Mouse (Mus musculus): ENCODE measurements around the gene Sec14l2. TPM values are rescaled to one million over a fixed set of nuclear protein-coding genes. Genes with fewer than 3 reads are reported as not detected.
"Not testable (repeated sequence)": the region's sequence is repeated elsewhere in the genome, so short reads cannot be mapped to it uniquely, and the experiment has no call there.

Gene Sec14l2
- total and polyA plus RNA-seq, 2 experiments from 2014 or later = 3.4 to 4.4 TPM

- TF ChIP-seq CTCF (IDR thresholded peaks at IDR 0.05; ENCODE audit: low read depth) = peak; percentile 61
Observed at GRCm38 (mm10) chr11:4133450-4133849, 10.2 kb upstream of the Sec14l2 start.

GRCm38 (mm10) chr11:4128461-4128860 is 5.2 kb upstream of the Sec14l2 start:
- WGBS = 95% methylated on average over 4 of the region's 4 CpGs
- H3K4me3 ChIP-seq (ENCODE audit: low read depth, low read length); H3K4me1 ChIP-seq (ENCODE audit: insufficient read depth): not testable (repeated sequence)

More at GRCm38 (mm10) chr11:4133450-4133849, 10.2 kb upstream of the Sec14l2 start:
- DNase-seq (no peak), ATAC-seq (no peak)
- Histone ChIP-seq H3K27ac (ENCODE audit: low read depth, low read length) (no peak overlapping the region), H3K9me3 (ENCODE audit: low read length) (no peaks in the 10 kb centered on the region), H3K36me3 (ENCODE audit: insufficient read depth) (peaks cover 16% of the 10 kb centered on the region), H3K4me3 (ENCODE audit: low read depth, low read length) (no peak overlapping the region), H3K9ac (no peak overlapping the region), H3K4me2 (ENCODE audit: low read depth) (no peak overlapping the region), H3K4me1 (ENCODE audit: insufficient read depth) (peaks cover 16% of the 10 kb centered on the region), H3K27me3 (ENCODE audit: insufficient read depth, low read length) (no peaks in the 10 kb centered on the region)
- WGBS = 56% methylated on average over 3 of the region's 3 CpGs

GRCm38 (mm10) chr11:4127059-4127458 is 3.8 kb upstream of the Sec14l2 start:
- H3K4me1 ChIP-seq (ENCODE audit: insufficient read depth) = no peaks in the 10 kb centered on the region
- H3K4me2 ChIP-seq (ENCODE audit: low read depth) = no peak overlapping the region
- DNase-seq = no peak
- ATAC-seq = no peak
- H3K4me3 ChIP-seq (ENCODE audit: low read depth, low read length) = no peak overlapping the region
- H3K27me3 ChIP-seq (ENCODE audit: insufficient read depth, low read length) = no peaks in the 10 kb centered on the region
- 0 out of 2 replicates have a peak, but pooled peaks cover 4% of the 10 kb centered on the region for H3K9me3 ChIP-seq (ENCODE audit: low read length)
- WGBS = 84% methylated on average over 1 of the region's 1 CpGs
- H3K9ac ChIP-seq = no peak overlapping the region
- peak; percentile 28; the same call in 1 of the 2 replicates for TF ChIP-seq CTCF (IDR thresholded peaks at IDR 0.05; ENCODE audit: low read depth)
- no peak overlapping the region for H3K27ac ChIP-seq (ENCODE audit: low read depth, low read length)
- no peaks in the 10 kb centered on the region for H3K36me3 ChIP-seq (ENCODE audit: insufficient read depth)

More at GRCm38 (mm10) chr11:4128461-4128860, 5.2 kb upstream of the Sec14l2 start:
- not testable (repeated sequence) for ATAC-seq; H3K4me2 ChIP-seq (ENCODE audit: low read depth); H3K9me3 ChIP-seq (ENCODE audit: low read length); DNase-seq; H3K9ac ChIP-seq; H3K27me3 ChIP-seq (ENCODE audit: insufficient read depth, low read length); H3K27ac ChIP-seq (ENCODE audit: low read depth, low read length); H3K36me3 ChIP-seq (ENCODE audit: insufficient read depth)

- Histone ChIP-seq H3K9ac (no peak overlapping the region), H3K27ac (ENCODE audit: low read depth, low read length) (no peak overlapping the region), H3K4me1 (ENCODE audit: insufficient read depth) (no peaks in the 10 kb centered on the region), H3K4me2 (ENCODE audit: low read depth) (no peak overlapping the region), H3K27me3 (ENCODE audit: insufficient read depth, low read length) (no peaks in the 10 kb centered on the region; the same call in 1 of the 2 replicates), H3K4me3 (ENCODE audit: low read depth, low read length) (no peak overlapping the region), H3K36me3 (ENCODE audit: insufficient read depth) (no peaks in the 10 kb centered on the region), H3K9me3 (ENCODE audit: low read length) (0 out of 2 replicates have a peak, but pooled peaks cover 4% of the 10 kb centered on the region)
- TF ChIP-seq CTCF (IDR thresholded peaks at IDR 0.05; ENCODE audit: low read depth) = peak; percentile 60
- ATAC-seq (no peak), DNase-seq (no peak)
- 58% methylated on average over 5 of the region's 5 CpGs for WGBS
Observed at GRCm38 (mm10) chr11:4123922-4124321, 707 bp upstream of the Sec14l2 start.

GRCm38 (mm10) chr11:4122226-4122625 is 989 bp downstream of the Sec14l2 start:
- Histone ChIP-seq H3K4me3 (ENCODE audit: low read depth, low read length) (no peak overlapping the region), H3K4me1 (ENCODE audit: insufficient read depth) (peaks cover 12% of the 10 kb centered on the region), H3K36me3 (ENCODE audit: insufficient read depth) (no peaks in the 10 kb centered on the region), H3K9ac (no peak overlapping the region), H3K4me2 (ENCODE audit: low read depth) (no peak overlapping the region), H3K9me3 (ENCODE audit: low read length) (0 out of 2 replicates have a peak, but pooled peaks cover 4% of the 10 kb centered on the region), H3K27me3 (ENCODE audit: insufficient read depth, low read length) (no peaks in the 10 kb centered on the region; the same call in 1 of the 2 replicates), H3K27ac (ENCODE audit: low read depth, low read length) (no peak overlapping the region)
- TF ChIP-seq CTCF (IDR thresholded peaks at IDR 0.05; ENCODE audit: low read depth) = no peak
- no peak for ATAC-seq
- WGBS = 85% methylated on average over 5 of the region's 5 CpGs
- no peak for DNase-seq

- no peak overlapping the region for H3K9ac ChIP-seq
- ATAC-seq = no peak
- TF ChIP-seq CTCF (IDR thresholded peaks at IDR 0.05; ENCODE audit: low read depth) = no peak
- no peak overlapping the region for H3K27ac ChIP-seq (ENCODE audit: low read depth, low read length)
- peaks cover 17% of the 10 kb centered on the region for H3K4me1 ChIP-seq (ENCODE audit: insufficient read depth)
- H3K4me3 ChIP-seq (ENCODE audit: low read depth, low read length) = no peak overlapping the region
- H3K9me3 ChIP-seq (ENCODE audit: low read length) = 0 out of 2 replicates have a peak, but pooled peaks cover 4% of the 10 kb centered on the region
- WGBS = 84% methylated on average over 3 of the region's 3 CpGs
- H3K36me3 ChIP-seq (ENCODE audit: insufficient read depth) = no peaks in the 10 kb centered on the region
- no peak for DNase-seq
- H3K4me2 ChIP-seq (ENCODE audit: low read depth) = no peak overlapping the region
- H3K27me3 ChIP-seq (ENCODE audit: insufficient read depth, low read length) = no peaks in the 10 kb centered on the region; the same call in 1 of the 2 replicates
Observed at GRCm38 (mm10) chr11:4121691-4122090, 1.5 kb downstream of the Sec14l2 start.

- Histone ChIP-seq H3K4me3 (ENCODE audit: low read depth, low read length) (no peak overlapping the region), H3K27ac (ENCODE audit: low read depth, low read length) (no peak overlapping the region), H3K36me3 (ENCODE audit: insufficient read depth) (no peaks in the 10 kb centered on the region), H3K4me2 (ENCODE audit: low read depth) (no peak overlapping the region), H3K9me3 (ENCODE audit: low read length) (no peaks in the 10 kb centered on the region), H3K27me3 (ENCODE audit: insufficient read depth, low read length) (no peaks in the 10 kb centered on the region; the same call in 1 of the 2 replicates), H3K9ac (no peak overlapping the region), H3K4me1 (ENCODE audit: insufficient read depth) (peaks cover 17% of the 10 kb centered on the region)
- no peak for DNase-seq
- no peak for ATAC-seq
- WGBS = 89% methylated on average over 5 of the region's 5 CpGs
- no peak for TF ChIP-seq CTCF (IDR thresholded peaks at IDR 0.05; ENCODE audit: low read depth)
Observed at GRCm38 (mm10) chr11:4119635-4120034, 3.6 kb downstream of the Sec14l2 start.
